Mouse (Mus musculus) CH12.LX (cell line): ENCODE data around the gene Amotl1. TPM values are rescaled to one million over a fixed set of nuclear protein-coding genes. Genes with fewer than 3 reads are reported as not detected.

ENCODE experiments used
- DNase-seq: peaks from one replicate; pipeline ENCODE4 v3.0.0-alpha.2; 2013; ENCODE audit errors: extremely low read depth
- H3K27ac ChIP-seq: 2 replicates; pipeline ENCODE4 v1.5.1; 2012; ENCODE audit warnings: low read depth, mild to moderate bottlenecking, control low read depth, moderate library complexity; ENCODE audit not compliant: insufficient read depth
- H3K27me3 ChIP-seq: replicated peaks from 2 replicates; pipeline ENCODE3; 2012; ENCODE audit warnings: inconsistent platforms
- H3K36me3 ChIP-seq, 2 experiments: replicated peaks in 1 of 2; 2 replicates each; pipeline versions ENCODE3 to v1.6.1; 2012; ENCODE audit warnings: inconsistent platforms in 1 of 2, low read length in 1 of 2, mild to moderate bottlenecking in 1 of 2, mixed read lengths in 1 of 2, moderate library complexity in 1 of 2; ENCODE audit not compliant: control insufficient read depth in 1 of 2, insufficient read depth in 1 of 2
- H3K4me1 ChIP-seq, 2 experiments: 2 replicates each; pipeline ENCODE4 v1.6.1; 2012; ENCODE audit warnings: inconsistent platforms in 1 of 2, moderate library complexity in 1 of 2; ENCODE audit not compliant: insufficient read depth in 2 of 2, control insufficient read depth in 1 of 2
- H3K4me2 ChIP-seq: 2 replicates; pipeline ENCODE4 v1.6.1; 2012; ENCODE audit warnings: low read depth, mild to moderate bottlenecking, control low read depth; ENCODE audit not compliant: poor library complexity, insufficient read depth, severe bottlenecking
- H3K4me3 ChIP-seq, 3 experiments: fragments of 150-350 bp in 1 of 3; sonication (generic) in 1 of 3; replicated peaks in 1 of 3; 2 replicates each; pipeline versions ENCODE3 to v1.5.1; 2011 to 2012; ENCODE audit warnings: low read depth in 2 of 3, low read length in 2 of 3, mild to moderate bottlenecking in 2 of 3, moderate library complexity in 2 of 3, control low read depth in 1 of 3, improper control_type of control experiment in 1 of 3, inconsistent platforms in 1 of 3, mixed read lengths in 1 of 3; ENCODE audit not compliant: poor library complexity in 1 of 3
- H3K79me2 ChIP-seq: replicated peaks from 2 replicates; pipeline ENCODE4 v1.6.1; 2012; ENCODE audit warnings: mild to moderate bottlenecking, moderate library complexity; ENCODE audit not compliant: control insufficient read depth, poor library complexity, insufficient read depth, severe bottlenecking; ENCODE audit errors: extremely low read depth
- H3K9ac ChIP-seq: 2 replicates; pipeline ENCODE4 v1.6.1; 2012; ENCODE audit warnings: low read depth, mild to moderate bottlenecking, control low read depth, moderate library complexity; ENCODE audit not compliant: insufficient read depth
- H3K9me3 ChIP-seq: replicated peaks from 2 replicates; pipeline ENCODE3; 2012; ENCODE audit warnings: low read length, inconsistent platforms, mixed read lengths
- BHLHE40 ChIP-seq: IDR thresholded peaks from 2 replicates; pipeline ENCODE4 v1.6.1; 2011; ENCODE audit warnings: mild to moderate bottlenecking, low read depth, low read length, improper control_type of control experiment
- CTCF ChIP-seq, 2 experiments: IDR thresholded peaks in 1 of 2; conservative IDR thresholded peaks in 1 of 2; 2 replicates each; pipeline ENCODE4 v1.5.1; 2011 to 2012; ENCODE audit warnings: low read depth in 2 of 2, low read length in 2 of 2, improper control_type of control experiment in 1 of 2, inconsistent platforms in 1 of 2, mild to moderate bottlenecking in 1 of 2, moderate library complexity in 1 of 2
- ETS1 ChIP-seq: conservative IDR thresholded peaks from 2 replicates; pipeline ENCODE4 v1.6.1; 2012; ENCODE audit warnings: low read depth, mild to moderate bottlenecking, inconsistent platforms, low read length, improper control_type of control experiment, moderate library complexity
- GABPA ChIP-seq: IDR thresholded peaks from 2 replicates; pipeline ENCODE4 v1.6.1; 2012; ENCODE audit warnings: low read depth, low read length, improper control_type of control experiment, inconsistent platforms; ENCODE audit not compliant: insufficient replicate concordance
- IRF4 ChIP-seq: IDR thresholded peaks from 2 replicates; pipeline ENCODE4 v1.6.1; 2014; ENCODE audit warnings: low read depth, mild to moderate bottlenecking, inconsistent platforms, low read length, improper control_type of control experiment
- KAT2A ChIP-seq: IDR thresholded peaks from 2 replicates; pipeline ENCODE4 v1.6.1; 2012; ENCODE audit warnings: low read length, improper control_type of control experiment, inconsistent platforms; ENCODE audit not compliant: insufficient replicate concordance
- MEF2A ChIP-seq: IDR thresholded peaks from 2 replicates; pipeline ENCODE4 v1.6.1; 2014; ENCODE audit warnings: low read depth, mild to moderate bottlenecking, inconsistent platforms, low read length, improper control_type of control experiment, borderline replicate concordance
- NELFE ChIP-seq: IDR thresholded peaks from 2 replicates; pipeline ENCODE4 v1.6.1; 2011; ENCODE audit warnings: low read depth, low read length, improper control_type of control experiment
- NRF1 ChIP-seq: IDR thresholded peaks from 2 replicates; pipeline ENCODE4 v1.6.1; 2014; ENCODE audit warnings: low read depth, mild to moderate bottlenecking, inconsistent platforms, low read length, improper control_type of control experiment, moderate library complexity
- PAX5 ChIP-seq: IDR thresholded peaks from 2 replicates; pipeline ENCODE4 v1.6.1; 2012; ENCODE audit warnings: low read length, inconsistent platforms, mixed read lengths
- POLR2AphosphoS2 ChIP-seq: IDR thresholded peaks from 2 replicates; pipeline ENCODE4 v1.6.1; 2011; ENCODE audit warnings: low read depth, low read length, improper control_type of control experiment
- RAD21 ChIP-seq: IDR thresholded peaks from 2 replicates; pipeline ENCODE4 v1.6.1; 2011; ENCODE audit warnings: low read depth, mild to moderate bottlenecking, low read length, improper control_type of control experiment, moderate library complexity
- SMC3 ChIP-seq: IDR thresholded peaks from 2 replicates; pipeline ENCODE4 v1.6.1; 2011; ENCODE audit warnings: low read depth, low read length, improper control_type of control experiment
- TBP ChIP-seq: conservative IDR thresholded peaks from 2 replicates; pipeline ENCODE4 v1.6.1; 2011; ENCODE audit warnings: low read depth, low read length, improper control_type of control experiment
- TCF12 ChIP-seq: IDR thresholded peaks from 2 replicates; pipeline ENCODE4 v1.6.1; 2014; ENCODE audit warnings: low read depth, mild to moderate bottlenecking, inconsistent platforms, low read length, improper control_type of control experiment
- USF1 ChIP-seq: IDR thresholded peaks from 2 replicates; pipeline ENCODE4 v1.6.1; 2014; ENCODE audit warnings: low read depth, mild to moderate bottlenecking, inconsistent platforms, low read length, improper control_type of control experiment
- ZC3H11A ChIP-seq: IDR thresholded peaks from 2 replicates; pipeline ENCODE4 v1.6.1; 2012; ENCODE audit warnings: low read depth, mild to moderate bottlenecking, inconsistent platforms, low read length, improper control_type of control experiment
- ZKSCAN1 ChIP-seq: IDR thresholded peaks from 2 replicates; pipeline ENCODE4 v1.6.1; 2012; ENCODE audit warnings: low read depth, inconsistent platforms, low read length, improper control_type of control experiment, borderline replicate concordance
- ZNF384 ChIP-seq: IDR thresholded peaks from 2 replicates; pipeline ENCODE4 v1.6.1; 2012; ENCODE audit warnings: low read depth, low read length, improper control_type of control experiment, inconsistent platforms
- dilution Hi-C: fragments of 300-500 bp; cut with MboI; formaldehyde crosslinking; loops from 2 replicates; pipeline ENCODE4 v1.14.3; 2020; ENCODE audit warnings: low sequenced_read_pairs; ENCODE audit not compliant: extremely low pct_unique_long_range_greater_than_20kb, extremely low pct_ligation_motif_present
- in situ Hi-C: fragments of 300-500 bp; cut with MboI; formaldehyde crosslinking; loops from 3 replicates; pipeline ENCODE4 v1.14.3; 2019; ENCODE audit warnings: low sequenced_read_pairs, low pct_ligation_motif_present, low pct_unique_long_range_greater_than_20kb, mixed read lengths
- polyA plus RNA-seq: library from polyadenylated mRNA; unstranded; fragments of >175 nt; gene quantifications from 2 replicates; pipeline ENCODE4 v1.2.1, GENCODE M21; 2012; ENCODE audit warnings: low read depth; ENCODE audit not compliant: insufficient read length
- total RNA-seq, 2 experiments: library from RNA; depleted of rRNA; stranded (reverse); fragments of 300-350 nt in 1 of 2; fragments of >200 nt in 1 of 2; gene quantifications; 2 replicates each; pipeline ENCODE4 v1.2.3; 2012 to 2014

The Amotl1 gene
- total and polyA plus RNA-seq, 3 experiments = 0.93 to 2.7 (median 1.2) TPM

DNA sequence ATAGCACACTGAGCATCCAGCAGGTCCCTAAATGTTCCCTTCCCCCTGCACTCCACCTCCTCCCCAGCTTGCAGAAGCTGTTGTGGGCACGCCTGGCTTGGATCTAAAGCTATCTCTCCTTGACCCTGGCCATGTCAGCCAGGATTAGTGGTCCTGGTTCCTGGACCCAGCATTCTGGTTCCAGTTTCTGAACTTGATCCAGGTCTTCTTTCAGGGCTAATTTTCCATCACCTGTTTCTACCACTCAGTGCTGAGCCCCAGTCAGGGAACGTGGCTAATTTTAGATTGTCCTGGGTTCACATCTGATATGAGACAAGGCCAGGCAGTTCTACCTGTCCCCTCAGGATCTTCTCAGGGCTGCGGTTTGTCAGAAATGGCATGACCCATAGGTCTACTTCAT, 21.2 kb upstream of the Amotl1 start:
- TF ChIP-seq CTCF (conservative IDR thresholded peaks at IDR 0.05 in 1 of 2, IDR thresholded peaks at IDR 0.05 in 1 of 2; ENCODE audit: low read depth in 2 of 2, low read length in 2 of 2) = no peak
- no peak for TF ChIP-seq ZNF384
- TF ChIP-seq NELFE = no peak
- no peak for TF ChIP-seq TCF12
- TF ChIP-seq ETS1 = no peak
- TF ChIP-seq MEF2A = no peak
- no peak for TF ChIP-seq RAD21
- no peak for TF ChIP-seq NRF1
- no peak for TF ChIP-seq PAX5
- TF ChIP-seq BHLHE40 = no peak
- no peak for TF ChIP-seq SMC3
- no peak for TF ChIP-seq TBP
- no peak for TF ChIP-seq USF1
- TF ChIP-seq KAT2A = no peak
- TF ChIP-seq IRF4 = no peak
- TF ChIP-seq, all 38 proteins: peak for 0
- Histone ChIP-seq H3K36me3 (no peaks in the 10 kb centered on the region), H3K9ac (no peak overlapping the region), H3K4me3 (no peak overlapping the region), H3K27ac (no peak overlapping the region), H3K27me3 (no peaks in the 10 kb centered on the region), H3K9me3 (no peaks in the 10 kb centered on the region), H3K4me1 (no peaks in the 10 kb centered on the region), H3K4me2 (no peak overlapping the region), H3K79me2 (no peaks in the 10 kb centered on the region)
- in situ Hi-C loops = no loop called here
- dilution Hi-C loops = no loop called here
- DNase-seq = no peak

DNA sequence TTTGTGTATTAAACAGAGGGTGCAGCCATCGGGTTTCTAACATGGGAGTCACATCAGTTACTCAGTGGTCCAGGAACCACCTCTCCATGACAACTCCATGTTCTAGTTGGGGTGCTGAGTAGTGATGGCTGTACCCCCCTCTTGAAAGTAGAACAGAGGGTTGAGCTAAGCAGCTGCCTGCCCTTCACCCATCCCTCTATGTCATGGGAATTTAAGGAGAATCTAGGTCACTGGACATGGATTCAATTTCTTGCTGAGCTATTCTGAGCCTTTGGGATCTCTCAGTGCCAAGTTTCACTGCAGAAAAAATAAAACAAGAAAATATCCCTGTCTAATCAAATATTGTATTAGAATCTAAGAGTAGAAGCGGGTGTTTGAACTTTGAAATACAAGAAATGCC, 18.7 kb upstream of the Amotl1 start:
- no peak for TF ChIP-seq BHLHE40
- TF ChIP-seq PAX5 = no peak
- TF ChIP-seq RAD21 = no peak
- TF ChIP-seq MEF2A = no peak
- TF ChIP-seq ZC3H11A = no peak
- TF ChIP-seq POLR2AphosphoS2 = no peak
- no peak for TF ChIP-seq GABPA
- no peak for TF ChIP-seq ZKSCAN1
- TF ChIP-seq NELFE = no peak
- Histone ChIP-seq H3K36me3 (no peaks in the 10 kb centered on the region), H3K4me1 (no peaks in the 10 kb centered on the region), H3K4me3 (no peak overlapping the region), H3K9ac (no peak overlapping the region), H3K79me2 (no peaks in the 10 kb centered on the region), H3K4me2 (no peak overlapping the region; the same call in 1 of the 2 replicates), H3K27ac (no peak overlapping the region), H3K27me3 (no peaks in the 10 kb centered on the region), H3K9me3 (no peaks in the 10 kb centered on the region)
- dilution Hi-C loops = no loop called here
- in situ Hi-C loops = no loop called here
- no peak for DNase-seq
